In genomic region chr11:57599304-57599703, GRCm38 (mm10) we compare ENCODE assay signal across 14 mouse cellular contexts.
"Had no signal": no experiment of that assay in that cellular context is flagged by ENCODE, and none has a peak within 500 bp of the region (broad histone marks: within the 10 kb centered on the region; RNA-seq: fewer than 3 reads in every experiment).

No protein-coding gene starts in this region.

- H3K9ac ChIP-seq: liver, embryonic 15.5 days; neural tube, embryonic 15.5 days had no signal

- H3K9me3 ChIP-seq: liver, embryonic 15.5 days; neural tube, embryonic 15.5 days had no signal

- ATAC-seq: inflammation-experienced regulatory T-cells, adult 6 months; intestine, postnatal 0 days had no signal

- H3K27me3 ChIP-seq: neural tube, embryonic 15.5 days had no signal

- H3K4me3 ChIP-seq: liver, embryonic 15.5 days; myocyte; neural tube, embryonic 15.5 days had no signal

- DNase-seq: kidney, adult 8-10 months; kidney, postnatal 25 days; layer of hippocampus, adult 9-11 months; layer of hippocampus, postnatal 36 days; right cerebral cortex, adult 18-20 months; right cerebral cortex, postnatal 25 days; thymus, adult 18-20 months; thymus, postnatal 14 days had no signal

- H3K4me2 ChIP-seq: liver, embryonic 11.5 days; liver, embryonic 15.5 days; neural tube, embryonic 15.5 days had no signal

- H3K36me3 ChIP-seq: liver, embryonic 15.5 days; neural tube, embryonic 15.5 days had no signal

- H3K27ac ChIP-seq: liver, embryonic 15.5 days had no signal
